Mouse (Mus musculus): Measurements from ENCODE around the gene Armh3. TPM values are rescaled to one million over a fixed set of nuclear protein-coding genes. Genes with fewer than 3 reads are reported as not detected.
A peak's percentile ranks its signal among the peaks of the same experiment; 100 is the strongest.

Gene Armh3
- total and polyA plus RNA-seq, 2 experiments from 2014 or later, result 16.5 to 17.5 TPM

DNA sequence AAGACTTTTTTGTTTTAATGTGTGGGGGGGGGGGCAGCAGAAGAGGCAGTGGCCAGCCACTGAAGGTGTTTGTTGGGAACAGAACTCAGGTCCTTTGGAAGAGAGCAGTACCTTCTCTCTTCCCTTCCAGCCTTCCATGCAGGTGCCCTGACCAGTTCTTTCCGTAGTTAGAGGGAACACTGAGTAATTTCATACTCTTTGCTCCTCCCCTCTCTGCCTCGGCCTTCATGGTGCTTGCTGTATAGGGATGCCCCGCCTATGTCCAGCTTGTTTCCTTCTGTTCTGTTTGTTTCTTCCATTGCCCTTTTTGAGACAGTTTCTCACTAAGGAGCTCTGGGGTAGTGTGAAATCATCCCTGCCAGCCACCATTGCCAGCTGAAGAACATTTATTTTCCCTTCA, 212.8 kb downstream of the Armh3 start:
- Histone ChIP-seq H3K27ac (no peak overlapping the region), H3K4me3 (ENCODE audit: low read length) (no peak overlapping the region), H3K4me1 (ENCODE audit: insufficient read depth, low read length) (0 out of 2 replicates have a peak, but pooled peaks cover 11% of the 10 kb centered on the region), H3K27me3 (ENCODE audit: insufficient read depth, low read length) (no peaks in the 10 kb centered on the region), H3K4me2 (ENCODE audit: low read depth, low read length) (no peak overlapping the region), H3K9me3 (ENCODE audit: low read length) (no peaks in the 10 kb centered on the region), H3K9ac (replicated peaks; ENCODE audit: low read length) (no peak overlapping the region), H3K36me3 (ENCODE audit: insufficient read depth, low read length) (no peaks in the 10 kb centered on the region)
- DNase-seq (ENCODE audit: low spot score) (no peak), ATAC-seq (no peak)
- WGBS, result 55% methylated on average over 3 of the region's 3 CpGs
- TF ChIP-seq CTCF (IDR thresholded peaks at IDR 0.05; ENCODE audit: low read depth), result no peak

DNA sequence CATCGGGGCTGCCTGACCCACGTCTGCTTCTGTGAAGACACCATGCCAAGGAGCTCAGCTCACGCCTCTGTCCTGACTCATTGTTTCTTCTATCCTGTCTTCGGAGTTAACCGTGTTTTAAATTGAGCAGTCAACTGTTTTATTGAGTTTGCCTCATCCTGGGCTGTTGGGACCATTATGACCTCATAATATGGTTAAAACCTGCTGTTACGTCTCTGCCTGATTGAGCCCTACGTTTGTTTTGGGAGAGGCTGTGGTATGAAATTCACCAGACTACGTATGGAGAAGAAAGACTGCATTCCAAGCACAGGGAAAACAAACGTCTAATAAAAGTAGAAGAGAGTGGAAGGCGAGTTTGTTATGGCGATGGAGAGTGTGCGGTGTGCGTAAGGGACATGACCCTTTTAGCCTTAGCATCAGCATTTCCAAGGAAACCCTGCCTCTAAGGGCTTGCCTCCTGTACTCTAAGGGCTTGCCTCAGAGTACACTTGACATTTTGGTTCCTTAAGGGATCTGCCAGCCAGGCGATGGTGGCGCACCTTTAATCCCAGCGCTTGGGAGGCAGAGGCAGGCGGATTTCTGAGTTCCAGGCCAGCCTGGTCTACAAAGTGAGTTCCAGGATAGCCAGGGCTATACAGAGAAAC, 214.2 kb downstream of the Armh3 start:
- no peak for TF ChIP-seq CTCF (IDR thresholded peaks at IDR 0.05; ENCODE audit: low read depth)
- H3K27me3 ChIP-seq (ENCODE audit: insufficient read depth, low read length), result no peaks in the 10 kb centered on the region
- no peaks in the 10 kb centered on the region for H3K9me3 ChIP-seq (ENCODE audit: low read length)
- H3K27ac ChIP-seq, result peak overlapping the region; percentile 99
- peak overlapping the region; percentile 62 for H3K4me2 ChIP-seq (ENCODE audit: low read depth, low read length)
- DNase-seq (ENCODE audit: low spot score), result no peak
- H3K36me3 ChIP-seq (ENCODE audit: insufficient read depth, low read length), result peaks cover 3% of the 10 kb centered on the region; the same call in 1 of the 2 replicates
- ATAC-seq, result no peak
- 38% methylated on average over 17 of the region's 17 CpGs for WGBS
- H3K4me3 ChIP-seq (ENCODE audit: low read length), result peak overlapping the region; percentile 83
- H3K9ac ChIP-seq (replicated peaks; ENCODE audit: low read length), result no peak overlapping the region
- H3K4me1 ChIP-seq (ENCODE audit: insufficient read depth, low read length), result 0 out of 2 replicates have a peak, but pooled peaks cover 11% of the 10 kb centered on the region

DNA sequence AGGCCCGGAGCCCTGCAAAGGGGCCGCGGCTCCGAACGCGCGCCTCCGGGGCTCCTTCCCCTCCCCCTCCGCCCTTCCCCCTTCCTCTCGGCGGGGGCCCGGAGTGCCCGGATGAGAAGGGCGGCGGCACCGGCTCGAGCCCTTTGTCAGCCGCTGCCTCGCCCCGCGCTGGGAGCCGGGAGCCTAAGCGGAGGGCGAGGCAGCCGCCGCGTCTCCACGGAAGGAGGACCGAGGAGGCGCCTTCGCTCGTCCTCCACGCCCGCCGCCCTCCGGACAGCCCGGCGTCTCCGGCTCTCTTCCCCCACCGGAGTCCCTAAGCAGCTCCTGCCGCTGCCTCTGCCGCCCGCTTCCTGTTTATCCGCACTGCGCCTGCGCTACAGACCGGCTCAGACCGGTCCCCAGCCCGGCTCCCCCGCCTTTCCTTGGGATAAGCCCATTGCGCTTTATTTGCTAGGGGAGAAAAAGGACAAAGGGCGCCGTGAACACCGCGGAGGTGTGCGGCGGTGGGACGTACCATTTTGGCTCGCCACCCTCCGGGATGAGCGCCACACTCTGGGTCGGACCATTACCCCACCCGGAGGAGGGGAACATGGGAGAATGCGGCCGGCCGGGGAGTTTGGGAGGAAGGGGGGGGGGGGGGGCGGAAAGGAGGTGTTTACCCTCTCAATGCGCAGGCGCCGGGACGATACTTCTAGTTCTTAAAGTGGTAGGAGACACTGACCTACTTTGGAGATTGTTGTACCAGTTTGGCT, 214.9 kb downstream of the Armh3 start, which contains the start of gene Mgea5:
TSS of gene Mgea5 (minus strand) at position 657 of the 752 bp plus-strand sequence.
- peak within 1 kb of the TSS; percentile 97 for H3K9ac ChIP-seq (replicated peaks; ENCODE audit: low read length)
- H3K4me1 ChIP-seq (ENCODE audit: insufficient read depth, low read length), result 0 out of 2 replicates have a peak, but pooled peaks cover 11% of the 10 kb centered on the region
- H3K36me3 ChIP-seq (ENCODE audit: insufficient read depth, low read length), result peaks cover 4% of the 10 kb centered on the region
- no peaks in the 10 kb centered on the region for H3K9me3 ChIP-seq (ENCODE audit: low read length)
- no peaks in the 10 kb centered on the region for H3K27me3 ChIP-seq (ENCODE audit: insufficient read depth, low read length)
- peak; percentile 98 for ATAC-seq
- DNase-seq (ENCODE audit: low spot score), result peak; percentile 100
- TF ChIP-seq CTCF (IDR thresholded peaks at IDR 0.05; ENCODE audit: low read depth), result no peak
- peak within 1 kb of the TSS; percentile 99 for H3K27ac ChIP-seq
- peak within 1 kb of the TSS; percentile 83 for H3K4me3 ChIP-seq (ENCODE audit: low read length)
- under 1% methylated on average over 65 of the region's 71 CpGs for WGBS
- H3K4me2 ChIP-seq (ENCODE audit: low read depth, low read length), result peak within 1 kb of the TSS; percentile 76

DNA sequence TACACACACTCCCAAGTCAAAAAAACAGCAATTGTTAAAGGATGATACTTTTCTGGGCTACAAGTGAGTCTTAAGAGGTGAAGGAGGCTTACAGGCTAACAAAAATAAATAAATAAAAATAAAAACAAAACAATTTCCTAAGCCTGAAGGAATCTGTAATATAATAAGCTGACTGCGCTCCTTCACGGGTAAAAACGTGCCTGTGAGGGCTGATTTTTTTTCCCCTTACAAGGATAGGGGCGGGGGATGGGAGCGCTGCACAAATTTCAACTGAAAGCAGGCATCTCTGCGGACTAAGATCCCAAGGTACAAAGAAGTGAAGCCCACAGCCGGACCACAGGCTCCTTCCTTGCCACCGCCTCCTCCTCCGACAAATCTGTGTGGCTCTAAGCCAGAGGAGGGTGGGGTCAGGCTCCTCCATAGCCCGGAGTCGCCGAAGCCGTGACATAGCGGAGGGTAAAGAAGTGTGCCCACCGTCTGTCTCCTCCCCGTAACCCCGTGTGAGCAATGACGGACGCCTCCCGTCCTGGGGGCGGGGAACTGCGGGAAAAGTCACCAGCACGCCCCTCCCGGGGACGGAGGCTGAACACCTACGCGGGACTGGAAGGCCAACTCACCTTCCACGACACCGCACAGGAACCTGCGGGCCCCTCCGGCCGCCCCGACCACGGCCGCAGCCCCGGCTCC, 215.8 kb downstream of the Armh3 start:
- Histone ChIP-seq H3K9ac (replicated peaks; ENCODE audit: low read length) (peak overlapping the region; percentile 97), H3K4me2 (ENCODE audit: low read depth, low read length) (peak overlapping the region; percentile 76), H3K36me3 (ENCODE audit: insufficient read depth, low read length) (peaks cover 13% of the 10 kb centered on the region), H3K4me3 (ENCODE audit: low read length) (peak overlapping the region; percentile 83), H3K27me3 (ENCODE audit: insufficient read depth, low read length) (no peaks in the 10 kb centered on the region), H3K4me1 (ENCODE audit: insufficient read depth, low read length) (0 out of 2 replicates have a peak, but pooled peaks cover 11% of the 10 kb centered on the region), H3K9me3 (ENCODE audit: low read length) (no peaks in the 10 kb centered on the region), H3K27ac (peak overlapping the region; percentile 99)
- WGBS, result under 1% methylated on average over 34 of the region's 36 CpGs
- no peak for TF ChIP-seq CTCF (IDR thresholded peaks at IDR 0.05; ENCODE audit: low read depth)
- DNase-seq (ENCODE audit: low spot score), result peak; percentile 77
- peak; percentile 57 for ATAC-seq

DNA sequence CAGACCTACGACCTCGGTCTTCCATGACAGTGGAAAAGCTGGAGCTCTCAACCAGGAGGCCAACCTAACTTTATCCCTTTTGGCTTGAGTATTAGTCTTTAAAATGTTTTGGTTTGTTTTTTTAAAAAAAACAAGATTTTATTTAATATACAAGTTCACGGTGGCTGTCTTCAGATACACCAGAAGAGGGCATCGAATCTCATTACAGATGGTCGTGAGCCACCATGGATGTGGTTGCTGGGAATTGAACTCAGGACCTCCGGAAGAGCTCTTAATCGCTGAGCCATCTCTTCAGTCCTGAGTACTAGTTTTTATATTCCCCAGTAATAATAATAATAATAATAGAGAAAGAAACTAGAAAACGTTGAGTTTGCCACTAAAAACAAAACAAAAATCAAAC, 216.6 kb downstream of the Armh3 start:
- WGBS, result 47% methylated on average over 8 of the region's 8 CpGs
- H3K36me3 ChIP-seq (ENCODE audit: insufficient read depth, low read length), result peaks cover 17% of the 10 kb centered on the region
- peak; percentile 27; the same call in 1 of the 2 replicates for TF ChIP-seq CTCF (IDR thresholded peaks at IDR 0.05; ENCODE audit: low read depth)
- DNase-seq (ENCODE audit: low spot score), result no peak
- H3K27ac ChIP-seq, result no peak overlapping the region
- no peaks in the 10 kb centered on the region for H3K27me3 ChIP-seq (ENCODE audit: insufficient read depth, low read length)
- ATAC-seq, result no peak
- H3K4me3 ChIP-seq (ENCODE audit: low read length), result peak overlapping the region; percentile 83
- H3K4me1 ChIP-seq (ENCODE audit: insufficient read depth, low read length), result 0 out of 2 replicates have a peak, but pooled peaks cover 11% of the 10 kb centered on the region
- H3K9ac ChIP-seq (replicated peaks; ENCODE audit: low read length), result no peak overlapping the region
- peak overlapping the region; percentile 76 for H3K4me2 ChIP-seq (ENCODE audit: low read depth, low read length)
- H3K9me3 ChIP-seq (ENCODE audit: low read length), result no peaks in the 10 kb centered on the region

DNA sequence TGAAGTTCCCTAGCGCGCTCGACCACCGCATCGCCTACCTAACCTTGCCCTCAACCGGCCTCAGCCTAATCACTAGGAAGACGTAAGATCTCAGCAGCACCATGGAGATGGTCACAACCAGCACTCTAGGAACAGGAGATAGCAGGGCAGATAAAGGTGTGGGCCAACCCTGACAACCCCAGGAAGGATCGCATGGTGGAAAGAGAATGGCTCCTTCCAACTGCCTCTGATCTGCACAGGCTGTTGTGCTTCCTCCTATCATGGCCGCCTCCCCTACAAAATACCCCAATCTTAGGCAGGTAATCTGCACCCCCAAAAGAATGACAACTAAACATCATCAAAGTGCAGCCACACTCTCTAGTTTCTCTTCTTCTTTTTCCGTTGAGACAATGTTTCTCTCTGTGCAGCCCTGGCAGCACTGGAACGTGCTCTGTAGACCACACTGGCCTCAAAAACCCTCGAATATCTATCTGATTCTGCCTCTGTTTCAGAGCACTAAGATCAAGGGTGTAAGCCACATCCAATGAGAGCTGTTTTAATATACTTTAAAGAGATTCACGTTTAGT, 217.9 kb downstream of the Armh3 start:
- H3K27ac ChIP-seq, result no peak overlapping the region
- ATAC-seq (no peak), DNase-seq (ENCODE audit: low spot score) (no peak)
- TF ChIP-seq CTCF (IDR thresholded peaks at IDR 0.05; ENCODE audit: low read depth), result no peak
- 0 out of 2 replicates have a peak, but pooled peaks cover 11% of the 10 kb centered on the region for H3K4me1 ChIP-seq (ENCODE audit: insufficient read depth, low read length)
- no peaks in the 10 kb centered on the region for H3K9me3 ChIP-seq (ENCODE audit: low read length)
- 82% methylated on average over 13 of the region's 13 CpGs for WGBS
- H3K27me3 ChIP-seq (ENCODE audit: insufficient read depth, low read length), result no peaks in the 10 kb centered on the region
- peaks cover 24% of the 10 kb centered on the region for H3K36me3 ChIP-seq (ENCODE audit: insufficient read depth, low read length)
- peak overlapping the region; percentile 76 for H3K4me2 ChIP-seq (ENCODE audit: low read depth, low read length)
- H3K9ac ChIP-seq (replicated peaks; ENCODE audit: low read length), result no peak overlapping the region
- H3K4me3 ChIP-seq (ENCODE audit: low read length), result no peak overlapping the region

Data from hindbrain, postnatal 0 days (tissue).